Mouse (Mus musculus) ES-Bruce4 (cell line): Measurements from ENCODE around the gene Fam171a1. TPM values are rescaled to one million over a fixed set of nuclear protein-coding genes. Genes with fewer than 3 reads are reported as not detected.

Experiments used
- H3K27ac ChIP-seq: 2 replicates; pipeline ENCODE4 v1.5.1; 2012; ENCODE audit warnings: low read length, inconsistent platforms; ENCODE audit not compliant: insufficient read depth
- H3K27me3 ChIP-seq: 2 replicates; pipeline ENCODE4 v1.6.1; 2012; ENCODE audit warnings: mild to moderate bottlenecking, low read length, inconsistent platforms; ENCODE audit not compliant: control insufficient read depth, poor library complexity, insufficient read depth, severe bottlenecking
- H3K36me3 ChIP-seq: 2 replicates; pipeline ENCODE4 v1.6.1; 2012; ENCODE audit warnings: inconsistent platforms, mild to moderate bottlenecking, low read length, moderate library complexity; ENCODE audit not compliant: control insufficient read depth, poor library complexity, insufficient read depth, severe bottlenecking
- H3K4me1 ChIP-seq: one replicate; pipeline ENCODE4 v1.8.1; 2011; ENCODE audit warnings: low read length; ENCODE audit not compliant: control insufficient read depth, insufficient read depth
- H3K4me3 ChIP-seq: 2 replicates; pipeline ENCODE4 v1.5.1; 2011; ENCODE audit warnings: low read depth, mild to moderate bottlenecking, low read length
- H3K9ac ChIP-seq: 2 replicates; pipeline ENCODE4 v1.6.1; 2012; ENCODE audit warnings: low read depth, mild to moderate bottlenecking, inconsistent platforms; ENCODE audit not compliant: poor library complexity, severe bottlenecking
- H3K9me3 ChIP-seq: replicated peaks from 2 replicates; pipeline ENCODE4 v1.6.1; 2012; ENCODE audit warnings: mild to moderate bottlenecking, low read length, inconsistent platforms; ENCODE audit not compliant: control insufficient read depth, poor library complexity, insufficient read depth, severe bottlenecking
- CTCF ChIP-seq: IDR thresholded peaks from one replicate; pipeline ENCODE4 v1.8.1; 2011; ENCODE audit warnings: low read depth, low read length
- EP300 ChIP-seq: IDR thresholded peaks from 2 replicates; pipeline ENCODE4 v1.6.1; 2011; ENCODE audit warnings: low read depth, low read length; ENCODE audit not compliant: insufficient read depth
- POLR2A ChIP-seq: IDR thresholded peaks from one replicate; pipeline ENCODE4 v1.8.1; 2011; ENCODE audit warnings: low read length; ENCODE audit not compliant: insufficient read depth
- polyA plus RNA-seq: library from polyadenylated mRNA; stranded (reverse); fragments of >200 nt; gene quantifications from 2 replicates; pipeline ENCODE4 v1.2.4, GENCODE M21; 2011; ENCODE audit warnings: low read depth; ENCODE audit not compliant: missing spikeins, insufficient read depth, insufficient read length

Fam171a1 gene
- polyA plus RNA-seq, 1 experiment = 7.7 TPM

- Histone ChIP-seq H3K4me3 (no peak overlapping the region), H3K27ac (no peak overlapping the region), H3K27me3 (no peaks in the 10 kb centered on the region), H3K9me3 (no peaks in the 10 kb centered on the region), H3K9ac (no peak overlapping the region), H3K36me3 (no peaks in the 10 kb centered on the region), H3K4me1 (no peaks in the 10 kb centered on the region)
- no peak for TF ChIP-seq EP300
- TF ChIP-seq POLR2A = no peak
- TF ChIP-seq CTCF = no peak
Measured at GRCm38 (mm10) chr2:3139065-3139464, 25.0 kb downstream of the Fam171a1 start.

GRCm38 (mm10) chr2:3139578-3139977 is 25.6 kb downstream of the Fam171a1 start:
- H3K4me3 ChIP-seq = no peak overlapping the region
- H3K9me3 ChIP-seq = no peaks in the 10 kb centered on the region
- no peaks in the 10 kb centered on the region for H3K36me3 ChIP-seq
- no peaks in the 10 kb centered on the region for H3K27me3 ChIP-seq
- no peaks in the 10 kb centered on the region for H3K4me1 ChIP-seq
- no peak overlapping the region for H3K27ac ChIP-seq
- H3K9ac ChIP-seq = no peak overlapping the region
- no peak for TF ChIP-seq CTCF
- no peak for TF ChIP-seq POLR2A
- TF ChIP-seq EP300 = no peak

GRCm38 (mm10) chr2:3140585-3140984 is 26.6 kb downstream of the Fam171a1 start:
- H3K27me3 ChIP-seq = no peaks in the 10 kb centered on the region
- H3K9ac ChIP-seq = no peak overlapping the region
- H3K4me1 ChIP-seq = no peaks in the 10 kb centered on the region
- TF ChIP-seq POLR2A = no peak
- TF ChIP-seq EP300 = no peak
- TF ChIP-seq CTCF = no peak
- no peaks in the 10 kb centered on the region for H3K36me3 ChIP-seq
- H3K27ac ChIP-seq = no peak overlapping the region
- no peak overlapping the region for H3K4me3 ChIP-seq
- H3K9me3 ChIP-seq = no peaks in the 10 kb centered on the region

GRCm38 (mm10) chr2:3141804-3142203 is 27.8 kb downstream of the Fam171a1 start:
- no peaks in the 10 kb centered on the region for H3K36me3 ChIP-seq
- TF ChIP-seq POLR2A = no peak
- TF ChIP-seq CTCF = no peak
- no peak for TF ChIP-seq EP300
- H3K4me3 ChIP-seq = no peak overlapping the region
- H3K9me3 ChIP-seq = no peaks in the 10 kb centered on the region
- no peaks in the 10 kb centered on the region for H3K27me3 ChIP-seq
- no peak overlapping the region for H3K9ac ChIP-seq
- H3K27ac ChIP-seq = no peak overlapping the region
- no peaks in the 10 kb centered on the region for H3K4me1 ChIP-seq

DNA sequence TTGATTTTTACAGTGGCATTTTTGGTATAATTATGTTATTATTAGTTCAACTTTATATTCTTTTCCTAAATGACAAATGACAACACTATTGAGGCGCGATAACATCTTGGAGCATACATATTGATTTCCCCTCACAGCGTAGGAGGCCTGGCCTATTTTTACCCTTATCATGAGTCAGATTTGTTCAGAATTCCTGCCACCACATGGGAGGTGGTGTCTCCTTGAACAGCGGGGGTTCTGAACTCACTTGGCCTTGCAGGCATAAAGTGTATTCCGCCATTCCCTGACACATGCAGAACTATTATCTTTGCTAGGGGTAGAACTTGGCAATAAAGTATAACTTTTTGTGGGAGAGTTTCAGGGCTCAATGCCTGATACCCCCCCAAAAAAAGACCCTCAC is 30.3 kb downstream of the Fam171a1 start:
- TF ChIP-seq POLR2A (no peak), CTCF (no peak), EP300 (no peak)
- Histone ChIP-seq H3K9ac (no peak overlapping the region), H3K4me3 (no peak overlapping the region), H3K4me1 (no peaks in the 10 kb centered on the region), H3K27me3 (no peaks in the 10 kb centered on the region), H3K36me3 (no peaks in the 10 kb centered on the region), H3K9me3 (no peaks in the 10 kb centered on the region), H3K27ac (no peak overlapping the region)

DNA sequence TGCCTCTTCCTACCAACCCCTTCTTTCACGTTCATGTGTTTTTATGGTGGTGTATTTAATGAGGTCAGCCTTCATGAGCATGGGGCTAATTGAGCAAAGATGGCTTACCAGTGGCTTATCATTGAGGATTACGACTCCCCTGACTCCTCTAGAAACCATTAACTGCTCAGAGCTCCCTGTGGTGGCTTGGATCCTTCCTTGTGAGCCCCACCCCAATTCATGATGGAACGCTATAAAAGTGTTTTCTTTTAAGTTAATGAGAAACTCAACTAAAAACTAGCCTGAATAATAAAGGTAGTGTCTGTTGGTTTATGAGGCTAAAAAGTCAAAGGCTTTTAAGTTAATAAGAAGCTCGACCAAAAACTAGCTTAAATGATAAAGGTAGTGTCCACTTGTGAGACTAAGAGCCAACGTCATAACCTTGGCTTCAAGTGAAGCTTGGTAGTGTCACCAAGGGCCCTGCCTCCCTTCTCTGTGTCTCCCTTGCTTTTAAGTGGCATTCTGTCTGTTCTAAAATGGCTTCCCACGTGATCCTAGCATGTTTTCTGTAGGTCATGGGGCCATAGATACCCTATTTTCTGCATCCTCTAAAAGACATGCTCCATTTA is 33.6 kb downstream of the Fam171a1 start:
- H3K4me1 ChIP-seq = no peaks in the 10 kb centered on the region
- no peaks in the 10 kb centered on the region for H3K27me3 ChIP-seq
- no peaks in the 10 kb centered on the region for H3K36me3 ChIP-seq
- no peak overlapping the region for H3K4me3 ChIP-seq
- H3K9ac ChIP-seq = no peak overlapping the region
- no peak for TF ChIP-seq POLR2A
- TF ChIP-seq EP300 = no peak
- no peak for TF ChIP-seq CTCF
- H3K27ac ChIP-seq = no peak overlapping the region
- no peaks in the 10 kb centered on the region for H3K9me3 ChIP-seq
